Mouse (Mus musculus) heart, embryonic 11.5 days (tissue): Measurements from ENCODE around the gene Lrrc4. TPM values are rescaled to one million over a fixed set of nuclear protein-coding genes. Genes with fewer than 3 reads are reported as not detected.
A peak's percentile ranks its signal among the peaks of the same experiment; 100 is the strongest.

Source experiments
- ATAC-seq: fragments of 200-750 bp; cut with Nextera tagmentation; replicated peaks from 2 replicates; pipeline ENCODE4 v1.8.0; 2017; ENCODE audit warnings: moderate library complexity; ENCODE audit not compliant: insufficient number of reproducible peaks, low FRiP score, low TSS enrichment
- H3K27ac ChIP-seq: fragments of 300-500 bp; sonication (generic); 2 replicates; pipeline ENCODE4 v1.5.1; 2014; ENCODE audit warnings: mild to moderate bottlenecking, low read depth, low read length
- H3K27me3 ChIP-seq: fragments of 300-500 bp; sonication (generic); 2 replicates; pipeline ENCODE4 v1.6.1; 2014; ENCODE audit warnings: mild to moderate bottlenecking, low read length, mixed read lengths; ENCODE audit not compliant: control insufficient read depth, insufficient read depth
- H3K36me3 ChIP-seq: fragments of 300-500 bp; sonication (generic); 2 replicates; pipeline ENCODE4 v1.6.1; 2014; ENCODE audit warnings: mild to moderate bottlenecking, low read length, moderate library complexity, mixed read lengths; ENCODE audit not compliant: control insufficient read depth, insufficient read depth
- H3K4me1 ChIP-seq: fragments of 300-500 bp; sonication (generic); 2 replicates; pipeline ENCODE4 v1.6.1; 2014; ENCODE audit warnings: low read length; ENCODE audit not compliant: control insufficient read depth, insufficient read depth
- H3K4me2 ChIP-seq: fragments of 300-500 bp; sonication (generic); 2 replicates; pipeline ENCODE4 v1.6.1; 2014; ENCODE audit warnings: mild to moderate bottlenecking, moderate library complexity
- H3K4me3 ChIP-seq: fragments of 300-500 bp; sonication (generic); 2 replicates; pipeline ENCODE4 v1.5.1; 2014; ENCODE audit warnings: low read depth, low read length
- H3K9ac ChIP-seq: fragments of 300-500 bp; sonication (generic); 2 replicates; pipeline ENCODE4 v1.6.1; 2014; ENCODE audit warnings: mild to moderate bottlenecking, low read depth, low read length, moderate library complexity
- H3K9me3 ChIP-seq: fragments of 300-500 bp; sonication (generic); replicated peaks from 2 replicates; pipeline ENCODE4 v1.6.1; 2016; ENCODE audit warnings: low read length; ENCODE audit not compliant: control insufficient read depth
- WGBS: fragments of 180-500 bp; shearing (Covaris S2); extraction: QIAGEN DNeasy Blood & Tissue Kit; methylation state at CpG from one replicate; pipeline ENCODE4 v1.1.7; 2014; ENCODE audit not compliant: insufficient replicate concordance; 5-methylcytosine and 5-hydroxymethylcytosine counted together
- polyA plus RNA-seq: library from polyadenylated mRNA; unstranded; fragments of >200 nt; fragmentation: Nextera tagmentation; extraction: Ambion mirVana; gene quantifications from 2 replicates; pipeline ENCODE4 v1.2.1, GENCODE M21; 2014

Gene Lrrc4
- polyA plus RNA-seq, 1 experiment from 2014 or later: 1.1 TPM

- no peak overlapping the region for H3K9ac ChIP-seq
- H3K36me3 ChIP-seq: no peaks in the 10 kb centered on the region
- H3K9me3 ChIP-seq: no peaks in the 10 kb centered on the region
- peaks cover 27% of the 10 kb centered on the region for H3K4me1 ChIP-seq
- H3K4me2 ChIP-seq: no peak overlapping the region
- 59% methylated on average over 6 of the region's 6 CpGs for whole genome bisulfite sequencing
- no peak overlapping the region for H3K4me3 ChIP-seq
- H3K27ac ChIP-seq: no peak overlapping the region
- no peaks in the 10 kb centered on the region for H3K27me3 ChIP-seq
- no peak for ATAC-seq
Measured at GRCm38 (mm10) chr6:28635531-28636348, 195.8 kb downstream of the Lrrc4 start.

GRCm38 (mm10) chr6:28635092-28635491 lies 196.5 kb downstream of the Lrrc4 start:
- 61% methylated on average over 1 of the region's 1 CpGs for WGBS
- no peak for ATAC-seq
- Histone ChIP-seq H3K9ac (no peak overlapping the region), H3K27me3 (no peaks in the 10 kb centered on the region), H3K27ac (no peak overlapping the region), H3K4me3 (no peak overlapping the region), H3K9me3 (no peaks in the 10 kb centered on the region), H3K36me3 (no peaks in the 10 kb centered on the region), H3K4me1 (peaks cover 27% of the 10 kb centered on the region), H3K4me2 (no peak overlapping the region)

GRCm38 (mm10) chr6:28633656-28634055 lies 197.9 kb downstream of the Lrrc4 start:
- Histone ChIP-seq H3K9ac (no peak overlapping the region), H3K36me3 (no peaks in the 10 kb centered on the region), H3K4me1 (peaks cover 27% of the 10 kb centered on the region), H3K27me3 (no peaks in the 10 kb centered on the region), H3K9me3 (no peaks in the 10 kb centered on the region), H3K27ac (no peak overlapping the region), H3K4me3 (no peak overlapping the region), H3K4me2 (no peak overlapping the region)
- no peak for ATAC-seq
- 56% methylated on average over 3 of the region's 3 CpGs for WGBS

- no peaks in the 10 kb centered on the region for H3K36me3 ChIP-seq
- H3K9me3 ChIP-seq: no peaks in the 10 kb centered on the region
- peaks cover 27% of the 10 kb centered on the region for H3K4me1 ChIP-seq
- H3K27ac ChIP-seq: peak overlapping the region; percentile 62
- H3K4me2 ChIP-seq: no peak overlapping the region; the same call in 1 of the 2 replicates
- no peak overlapping the region for H3K9ac ChIP-seq
- peak; percentile 35 for ATAC-seq
- no peak overlapping the region for H3K4me3 ChIP-seq
- WGBS: 40% methylated on average over 2 of the region's 2 CpGs
- no peaks in the 10 kb centered on the region for H3K27me3 ChIP-seq
Measured at GRCm38 (mm10) chr6:28633120-28633519, 198.4 kb downstream of the Lrrc4 start.

- Histone ChIP-seq H3K4me2 (no peak overlapping the region), H3K36me3 (no peaks in the 10 kb centered on the region; the same call in 1 of the 2 replicates), H3K4me1 (peaks cover 25% of the 10 kb centered on the region), H3K27me3 (no peaks in the 10 kb centered on the region), H3K9ac (no peak overlapping the region), H3K27ac (no peak overlapping the region), H3K4me3 (no peak overlapping the region), H3K9me3 (no peaks in the 10 kb centered on the region)
- 75% methylated on average over 2 of the region's 2 CpGs for WGBS
- no peak for ATAC-seq
Measured at GRCm38 (mm10) chr6:28630926-28631325, 200.6 kb downstream of the Lrrc4 start.

- H3K4me2 ChIP-seq: no peak overlapping the region
- H3K9ac ChIP-seq: no peak overlapping the region
- ATAC-seq: no peak
- H3K4me3 ChIP-seq: no peak overlapping the region
- no peak overlapping the region for H3K27ac ChIP-seq
- H3K9me3 ChIP-seq: no peaks in the 10 kb centered on the region
- no peaks in the 10 kb centered on the region; the same call in 1 of the 2 replicates for H3K36me3 ChIP-seq
- WGBS: 87% methylated on average over 2 of the region's 2 CpGs
- H3K27me3 ChIP-seq: no peaks in the 10 kb centered on the region
- H3K4me1 ChIP-seq: peaks cover 17% of the 10 kb centered on the region
Measured at GRCm38 (mm10) chr6:28629866-28630265, 201.7 kb downstream of the Lrrc4 start.

GRCm38 (mm10) chr6:28628408-28628807 lies 203.1 kb downstream of the Lrrc4 start:
- Histone ChIP-seq H3K4me2 (no peak overlapping the region), H3K27me3 (no peaks in the 10 kb centered on the region), H3K9ac (no peak overlapping the region), H3K9me3 (no peaks in the 10 kb centered on the region), H3K27ac (no peak overlapping the region), H3K4me1 (peaks cover 10% of the 10 kb centered on the region), H3K36me3 (no peaks in the 10 kb centered on the region; the same call in 1 of the 2 replicates), H3K4me3 (no peak overlapping the region)
- ATAC-seq: no peak
- WGBS: 38% methylated on average over 1 of the region's 1 CpGs

GRCm38 (mm10) chr6:28622963-28623362 lies 208.6 kb downstream of the Lrrc4 start:
- WGBS: 60% methylated on average over 3 of the region's 3 CpGs
- no peak for ATAC-seq
- Histone ChIP-seq H3K27me3 (no peaks in the 10 kb centered on the region), H3K9ac (no peak overlapping the region), H3K36me3 (no peaks in the 10 kb centered on the region; the same call in 1 of the 2 replicates), H3K27ac (0 out of 2 replicates have a peak overlapping the region, but pooled peaks have one; percentile 3), H3K9me3 (no peaks in the 10 kb centered on the region), H3K4me3 (no peak overlapping the region), H3K4me1 (peaks cover 45% of the 10 kb centered on the region), H3K4me2 (no peak overlapping the region)

- H3K27me3 ChIP-seq: no peaks in the 10 kb centered on the region
- WGBS: 25% methylated on average over 6 of the region's 6 CpGs
- H3K4me1 ChIP-seq: peaks cover 45% of the 10 kb centered on the region
- no peak overlapping the region for H3K4me2 ChIP-seq
- H3K36me3 ChIP-seq: no peaks in the 10 kb centered on the region; the same call in 1 of the 2 replicates
- no peak overlapping the region for H3K9ac ChIP-seq
- no peak overlapping the region for H3K4me3 ChIP-seq
- no peak; the same call in 1 of the 2 replicates for ATAC-seq
- H3K27ac ChIP-seq: no peak overlapping the region
- H3K9me3 ChIP-seq: no peaks in the 10 kb centered on the region
Measured at GRCm38 (mm10) chr6:28622522-28622921, 209.0 kb downstream of the Lrrc4 start.
